Mouse (Mus musculus) kidney, postnatal 0 days (tissue): Measurements from ENCODE around the gene Acta2. TPM values are rescaled to one million over a fixed set of nuclear protein-coding genes. Genes with fewer than 3 reads are reported as not detected.

ENCODE experiments used
- ATAC-seq: fragments of 200-750 bp; cut with Nextera tagmentation; replicated peaks from 2 replicates; pipeline ENCODE4 v1.8.0; 2017; ENCODE audit warnings: low read depth, moderate number of reproducible peaks, moderate TSS enrichment, moderate library complexity; ENCODE audit not compliant: low FRiP score
- DNase-seq: peaks from one replicate; pipeline ENCODE4 v3.0.0-alpha.2; 2016; ENCODE audit warnings: low spot score
- H3K27ac ChIP-seq: fragments of 300-500 bp; sonication (generic); 2 replicates; pipeline ENCODE4 v1.5.1; 2014; ENCODE audit warnings: mild to moderate bottlenecking
- H3K27me3 ChIP-seq: fragments of 300-500 bp; sonication (generic); 2 replicates; pipeline ENCODE4 v1.6.1; 2014; ENCODE audit warnings: low read length, mixed read lengths; ENCODE audit not compliant: insufficient read depth
- H3K36me3 ChIP-seq: fragments of 300-500 bp; sonication (generic); 2 replicates; pipeline ENCODE4 v1.6.1; 2014; ENCODE audit warnings: low read length, mixed read lengths; ENCODE audit not compliant: insufficient read depth
- H3K4me1 ChIP-seq: fragments of 300-500 bp; sonication (generic); replicated peaks from 2 replicates; pipeline ENCODE4 v1.6.1; 2014; ENCODE audit warnings: antibody characterized with exemption, low read length, mixed read lengths; ENCODE audit not compliant: insufficient read depth
- H3K4me2 ChIP-seq: fragments of 300-500 bp; sonication (generic); 2 replicates; pipeline ENCODE4 v1.6.1; 2014; ENCODE audit warnings: mild to moderate bottlenecking, low read length, moderate library complexity, mixed read lengths
- H3K4me3 ChIP-seq: fragments of 300-500 bp; sonication (generic); replicated peaks from 2 replicates; pipeline ENCODE4 v1.5.1; 2014; ENCODE audit warnings: low read depth, low read length
- H3K9ac ChIP-seq: fragments of 300-500 bp; sonication (generic); 2 replicates; pipeline ENCODE4 v1.6.1; 2014; ENCODE audit warnings: low read depth, low read length
- H3K9me3 ChIP-seq: fragments of 300-500 bp; sonication (generic); replicated peaks from 2 replicates; pipeline ENCODE4 v1.6.1; 2016; ENCODE audit warnings: low read length, inconsistent platforms, mixed read lengths
- CTCF ChIP-seq: IDR thresholded peaks from 2 replicates; pipeline ENCODE4 v1.5.1; 2016; ENCODE audit warnings: antibody characterized with exemption, low read depth, mild to moderate bottlenecking, moderate library complexity
- WGBS: fragments of 180-500 bp; shearing (Covaris S2); extraction: QIAGEN DNeasy Blood & Tissue Kit; methylation state at CpG from one replicate; pipeline ENCODE4 v1.1.7; 2014; 5-methylcytosine and 5-hydroxymethylcytosine counted together
- polyA plus RNA-seq: library from polyadenylated mRNA; unstranded; fragments of >200 nt; fragmentation: Nextera tagmentation; extraction: Ambion mirVana; gene quantifications from 2 replicates; pipeline ENCODE4 v1.2.1, GENCODE M21; 2015

Acta2 gene
- polyA plus RNA-seq, 1 experiment from 2014 or later, result 450 TPM

DNA sequence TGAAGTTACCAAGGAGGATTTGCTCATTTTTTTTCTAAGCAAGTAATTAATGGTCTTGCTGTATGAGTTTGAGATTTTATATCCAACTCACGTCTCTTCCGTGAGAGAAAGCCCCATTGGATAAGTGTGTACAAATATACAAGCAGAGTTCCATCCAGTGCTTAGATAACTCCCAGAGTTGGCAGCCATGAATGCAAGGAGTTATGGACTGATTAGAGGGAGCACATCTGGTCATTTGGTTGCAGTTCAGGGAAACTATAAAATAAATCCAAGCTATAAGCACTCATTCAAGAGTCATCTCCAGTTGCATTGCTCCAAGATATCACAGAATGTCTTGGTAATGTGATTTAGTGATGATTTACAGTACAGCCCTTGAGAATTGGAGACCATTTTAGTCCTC, 1.5 kb upstream of the Acta2 start:
- H3K9me3 ChIP-seq, result no peaks in the 10 kb centered on the region
- H3K36me3 ChIP-seq, result no peaks in the 10 kb centered on the region
- no peak overlapping the region for H3K4me2 ChIP-seq
- no peak overlapping the region for H3K27ac ChIP-seq
- no peak for DNase-seq
- H3K27me3 ChIP-seq, result no peaks in the 10 kb centered on the region
- H3K9ac ChIP-seq, result no peak overlapping the region
- TF ChIP-seq CTCF, result no peak
- no peak for ATAC-seq
- no peak overlapping the region for H3K4me3 ChIP-seq
- 0 out of 2 replicates have a peak, but pooled peaks cover 5% of the 10 kb centered on the region for H3K4me1 ChIP-seq
- 69% methylated on average over 2 of the region's 2 CpGs for WGBS

DNA sequence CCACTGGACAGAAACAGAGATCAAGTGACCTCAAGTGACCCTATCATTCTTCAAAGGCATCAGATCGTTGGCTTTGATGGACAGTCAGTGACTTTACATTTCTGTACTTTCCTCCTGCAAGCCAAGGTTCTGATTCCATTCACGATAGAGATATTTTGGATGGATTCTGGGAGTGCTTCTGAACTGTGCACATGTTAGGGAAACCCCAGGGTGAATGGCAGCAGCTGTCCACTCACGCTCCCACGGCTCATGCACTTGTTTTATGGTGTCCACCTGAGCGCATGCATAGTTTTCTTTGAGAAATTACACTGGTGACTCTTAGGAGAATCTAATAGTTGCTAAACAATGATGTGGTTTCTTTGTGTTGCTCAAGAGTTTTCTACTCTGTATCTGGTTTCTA, 759 bp upstream of the Acta2 start:
- Histone ChIP-seq H3K27me3 (no peaks in the 10 kb centered on the region), H3K4me3 (no peak overlapping the region), H3K36me3 (no peaks in the 10 kb centered on the region), H3K9ac (no peak overlapping the region), H3K4me2 (no peak overlapping the region), H3K27ac (no peak overlapping the region), H3K9me3 (no peaks in the 10 kb centered on the region), H3K4me1 (0 out of 2 replicates have a peak, but pooled peaks cover 5% of the 10 kb centered on the region)
- no peak for TF ChIP-seq CTCF
- DNase-seq, result no peak
- no peak for ATAC-seq
- 40% methylated on average over 5 of the region's 5 CpGs for WGBS

- Histone ChIP-seq H3K27me3 (no peaks in the 10 kb centered on the region), H3K27ac (peak overlapping the region; percentile 78), H3K9me3 (no peaks in the 10 kb centered on the region), H3K9ac (peak overlapping the region; percentile 40; the same call in 1 of the 2 replicates), H3K4me1 (0 out of 2 replicates have a peak, but pooled peaks cover 5% of the 10 kb centered on the region), H3K4me3 (peak overlapping the region; percentile 40), H3K4me2 (peak overlapping the region; percentile 51), H3K36me3 (no peaks in the 10 kb centered on the region)
- DNase-seq (peak; percentile 49), ATAC-seq (no peak)
- no peak for TF ChIP-seq CTCF
- 32% methylated on average over 14 of the region's 14 CpGs for WGBS
Observed at GRCm38 (mm10) chr19:34254101-34254879, 1.1 kb downstream of the Acta2 start.

DNA sequence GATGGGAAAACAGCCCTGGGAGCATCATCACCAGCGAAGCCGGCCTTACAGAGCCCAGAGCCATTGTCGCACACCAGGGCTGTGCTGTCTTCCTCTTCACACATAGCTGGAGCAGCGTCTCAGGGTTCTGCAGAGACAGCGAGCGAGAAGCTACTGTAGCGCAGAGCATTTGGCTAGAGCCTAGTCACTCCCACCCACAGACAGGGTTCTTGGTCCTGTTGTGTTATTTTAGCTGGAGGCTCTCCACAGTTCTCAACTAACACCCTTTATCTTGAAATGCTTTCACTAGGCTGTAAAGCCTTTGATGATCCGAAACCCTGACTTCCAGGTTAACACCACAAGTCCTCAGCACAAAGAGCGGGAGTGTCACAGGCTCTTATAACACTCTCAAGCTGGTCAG, 2.9 kb downstream of the Acta2 start:
- H3K4me1 ChIP-seq, result 0 out of 2 replicates have a peak, but pooled peaks cover 5% of the 10 kb centered on the region
- no peaks in the 10 kb centered on the region for H3K36me3 ChIP-seq
- H3K4me3 ChIP-seq, result no peak overlapping the region
- no peak overlapping the region for H3K27ac ChIP-seq
- WGBS, result 43% methylated on average over 9 of the region's 9 CpGs
- H3K9me3 ChIP-seq, result no peaks in the 10 kb centered on the region
- H3K9ac ChIP-seq, result no peak overlapping the region
- ATAC-seq, result no peak; the same call in 1 of the 2 replicates
- no peaks in the 10 kb centered on the region for H3K27me3 ChIP-seq
- no peak for TF ChIP-seq CTCF
- peak overlapping the region; percentile 41; the same call in 1 of the 2 replicates for H3K4me2 ChIP-seq
- peak; percentile 52 for DNase-seq

DNA sequence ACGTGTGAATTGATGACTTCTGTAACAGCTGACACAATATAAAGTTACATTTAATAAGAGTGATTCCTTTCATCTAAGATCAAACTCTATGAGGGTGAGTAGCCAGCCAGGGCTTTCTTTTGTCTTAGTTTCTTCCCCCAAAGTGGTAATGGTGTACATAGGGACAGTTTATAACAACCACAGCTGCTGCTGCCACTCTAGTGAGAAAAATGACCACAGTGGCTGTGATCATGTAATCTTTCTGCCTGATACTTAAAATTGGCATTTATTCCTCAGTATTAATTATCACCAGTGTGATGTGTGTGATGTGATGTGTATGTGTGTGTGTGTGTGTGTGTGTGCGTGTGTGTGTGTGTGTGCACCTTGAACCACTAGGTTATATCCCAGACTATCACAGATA, 3.5 kb downstream of the Acta2 start:
- 62% methylated on average over 2 of the region's 2 CpGs for WGBS
- H3K36me3 ChIP-seq, result no peaks in the 10 kb centered on the region
- DNase-seq (no peak), ATAC-seq (no peak)
- H3K4me3 ChIP-seq, result no peak overlapping the region
- TF ChIP-seq CTCF, result no peak
- no peaks in the 10 kb centered on the region for H3K9me3 ChIP-seq
- 0 out of 2 replicates have a peak, but pooled peaks cover 5% of the 10 kb centered on the region for H3K4me1 ChIP-seq
- H3K4me2 ChIP-seq, result peak overlapping the region; percentile 41; the same call in 1 of the 2 replicates
- H3K9ac ChIP-seq, result no peak overlapping the region
- no peak overlapping the region for H3K27ac ChIP-seq
- H3K27me3 ChIP-seq, result no peaks in the 10 kb centered on the region

- 0 out of 2 replicates have a peak, but pooled peaks cover 3% of the 10 kb centered on the region for H3K4me1 ChIP-seq
- H3K9me3 ChIP-seq, result no peaks in the 10 kb centered on the region
- H3K4me2 ChIP-seq, result no peak overlapping the region
- no peak overlapping the region for H3K4me3 ChIP-seq
- 90% methylated on average over 4 of the region's 4 CpGs for WGBS
- ATAC-seq, result no peak
- no peak for TF ChIP-seq CTCF
- H3K27me3 ChIP-seq, result no peaks in the 10 kb centered on the region
- H3K36me3 ChIP-seq, result no peaks in the 10 kb centered on the region
- H3K27ac ChIP-seq, result no peak overlapping the region
- no peak overlapping the region for H3K9ac ChIP-seq
- no peak for DNase-seq
Observed at GRCm38 (mm10) chr19:34250621-34251020, 4.8 kb downstream of the Acta2 start.
